Mouse (Mus musculus) ovary, adult 2 months (tissue): Measurements from ENCODE around the gene Cep112. TPM values are rescaled to one million over a fixed set of nuclear protein-coding genes. Genes with fewer than 3 reads are reported as not detected.

Experiments
- polyA plus RNA-seq: library from polyadenylated mRNA; depleted of rRNA; stranded (reverse); fragments of >200 nt; gene quantifications from 2 replicates; pipeline ENCODE4 v1.2.3, GENCODE M21; 2012; rRNA removed

Cep112 gene
- 0.44 and 0.47 TPM in 2 replicates for polyA plus RNA-seq

GRCm38 (mm10) chr11:108424889-108425591 lies at the start of gene Cep112:
Gene Cep112 (plus strand): TSS chr11:108425192.

Other genes starting within 250 kb of the Cep112 start
- gene Apoh, start 81.8 kb upstream of the Cep112 start, polyA plus RNA-seq, result 0.26 and 1.3 TPM in 2 replicates
- gene Prkca, start 81.3 kb upstream of the Cep112 start, polyA plus RNA-seq, result 2.5 and 5.1 TPM in 2 replicates